Mouse (Mus musculus): ENCODE data around the gene Isg20l2.

Isg20l2 gene

DNA sequence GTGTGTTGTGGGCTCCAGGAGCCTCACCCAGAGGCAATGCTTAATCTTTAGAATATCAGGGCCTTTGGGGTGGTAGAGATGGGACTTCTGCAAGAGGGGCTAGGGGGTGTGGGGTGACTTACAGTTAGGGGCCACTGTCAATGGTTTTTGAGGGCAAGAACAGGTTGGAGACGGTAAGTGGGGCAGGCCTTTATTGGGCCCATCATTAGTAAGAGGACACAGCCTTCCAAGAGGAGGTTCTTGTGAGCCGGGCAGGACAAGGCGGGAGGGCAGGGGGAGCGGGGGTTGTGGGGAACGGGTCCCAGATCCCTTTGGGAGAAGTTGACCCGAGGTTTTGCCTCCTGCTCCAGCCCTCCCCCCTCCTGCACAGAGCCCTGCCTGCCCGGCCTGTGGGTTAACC is 16.6 kb upstream of the Isg20l2 start:
- no peak for DNase-seq

DNA sequence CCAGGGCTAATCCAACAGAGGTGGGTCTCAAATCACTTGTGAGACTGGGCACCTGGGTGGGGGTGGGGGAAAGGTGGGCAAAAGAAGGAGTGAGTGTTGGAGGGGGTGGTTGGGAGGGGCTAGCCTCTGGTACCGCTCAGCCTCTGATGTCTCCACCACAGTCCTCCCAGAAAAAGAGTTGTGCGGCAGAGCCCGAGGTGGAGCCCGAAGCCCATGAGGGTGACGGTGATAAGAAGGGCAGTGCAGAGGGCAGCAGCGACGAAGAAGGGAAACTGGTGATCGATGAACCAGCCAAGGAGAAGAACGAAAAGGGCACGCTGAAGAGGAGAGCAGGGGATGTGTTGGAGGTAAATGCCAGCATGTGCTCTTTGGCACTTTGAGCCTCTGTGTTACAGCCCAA is 16.2 kb upstream of the Isg20l2 start:
- no peak for DNase-seq

DNA sequence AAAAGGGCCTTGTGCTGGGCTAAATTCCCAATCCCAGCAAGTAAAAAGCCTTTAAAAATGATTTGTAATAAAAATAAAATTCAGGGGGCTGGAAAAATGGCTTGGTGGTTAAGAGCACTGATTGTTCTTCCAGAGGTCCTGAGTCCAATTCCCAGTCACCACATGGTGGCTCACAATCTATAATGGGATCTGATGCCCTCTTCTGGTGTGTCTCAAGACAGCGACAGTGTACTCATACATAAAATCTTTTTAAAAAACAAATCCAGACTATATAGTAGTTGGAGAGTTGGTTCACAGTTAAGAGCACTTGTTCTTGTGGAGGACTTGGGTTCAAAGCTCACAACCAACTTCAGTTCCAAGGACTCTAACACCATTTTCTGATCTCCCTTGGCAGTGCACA is 13.1 kb upstream of the Isg20l2 start:
- DNase-seq = no peak

DNA sequence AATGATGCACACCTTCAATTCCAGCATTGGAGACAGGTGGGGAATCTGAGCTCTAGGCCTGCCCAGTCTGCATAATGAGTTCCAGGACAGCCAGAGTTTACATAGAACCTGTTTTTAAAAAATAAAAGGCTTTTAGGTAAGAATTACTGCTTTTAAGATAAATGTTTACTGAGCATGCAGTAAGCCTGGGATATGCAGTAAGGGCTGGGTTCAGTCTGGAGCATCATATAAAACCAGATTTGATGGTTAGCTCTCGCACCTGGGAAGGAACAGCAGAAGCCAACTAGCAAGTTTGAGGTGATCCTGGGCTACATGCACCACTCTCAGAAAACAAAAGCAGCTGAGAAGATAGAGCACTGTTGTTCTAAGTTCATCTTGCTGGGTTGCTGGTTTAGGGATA is 11.6 kb upstream of the Isg20l2 start:
- no peak for DNase-seq

DNA sequence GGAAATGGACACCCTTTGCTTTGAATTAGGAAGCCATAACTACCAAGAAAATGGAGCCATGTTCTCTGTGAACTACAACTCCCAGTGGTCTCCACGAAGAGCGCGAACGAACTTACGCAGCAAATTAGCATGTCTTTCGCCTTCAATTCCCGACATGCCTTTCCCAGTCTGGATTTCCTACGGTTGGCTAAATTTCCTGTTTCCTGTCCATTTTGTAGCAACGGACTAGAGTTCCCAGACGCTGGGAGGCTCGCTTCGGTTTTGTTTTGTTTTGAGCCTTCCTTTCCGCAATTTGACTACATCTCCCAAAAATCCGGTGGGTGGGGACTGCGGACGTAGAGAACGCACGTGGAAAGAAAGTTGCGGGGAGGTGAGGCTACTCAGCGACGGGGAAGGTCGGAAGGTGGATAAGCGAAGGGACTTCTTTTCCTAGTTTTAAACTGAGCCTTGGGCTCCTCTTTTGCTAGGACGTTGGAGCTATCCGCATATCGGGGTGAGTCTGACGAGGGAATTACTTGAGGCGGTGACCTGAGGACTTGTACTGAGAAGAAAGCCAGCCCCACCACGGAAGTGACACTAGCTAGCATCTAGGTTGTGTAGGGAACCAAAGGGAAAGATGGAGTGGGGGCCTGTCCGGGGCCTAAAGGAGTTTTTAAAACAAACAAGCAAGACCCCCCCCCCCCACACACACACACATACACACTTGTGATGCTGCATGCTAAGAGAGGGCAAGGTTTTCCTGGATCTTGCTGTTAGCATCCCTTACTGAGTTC is 10.6 kb upstream of the Isg20l2 start, which contains the start of gene Mrpl24:
Gene Mrpl24 (plus strand): TSS at position 171 of the 773 bp plus-strand sequence.
- DNase-seq = peak; percentile 72

DNA sequence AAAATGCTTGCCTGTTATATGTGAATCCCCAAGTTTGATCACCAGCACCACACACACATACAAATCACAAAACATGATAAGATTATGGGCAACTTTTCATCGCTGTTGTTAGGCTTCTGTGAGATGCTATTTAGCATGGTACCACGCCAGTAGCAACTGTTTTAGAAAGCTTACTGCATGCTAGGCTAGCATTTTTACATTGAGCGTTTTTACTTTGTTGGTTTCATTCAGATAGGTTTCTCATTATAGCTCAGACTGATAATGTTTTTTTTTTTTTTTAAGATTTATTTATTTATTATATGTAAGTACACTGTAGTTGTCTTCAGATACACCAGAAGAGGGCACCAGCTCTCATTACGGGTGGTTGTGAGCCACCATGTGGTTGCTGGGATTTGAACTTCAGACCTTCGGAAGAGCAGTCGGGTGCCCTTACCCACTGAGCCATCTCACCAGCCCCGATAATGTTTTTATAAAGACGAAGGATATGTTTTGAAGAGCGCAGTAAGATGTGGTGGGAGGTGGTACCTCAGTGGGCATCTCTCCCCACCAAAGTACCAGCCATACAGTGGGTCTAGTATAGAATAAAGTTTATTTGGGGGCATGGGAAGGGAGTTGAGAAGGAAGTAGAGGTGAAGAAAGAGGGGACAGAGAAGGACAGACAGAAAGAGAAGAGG is 9.7 kb upstream of the Isg20l2 start:
- no peak for DNase-seq

DNA sequence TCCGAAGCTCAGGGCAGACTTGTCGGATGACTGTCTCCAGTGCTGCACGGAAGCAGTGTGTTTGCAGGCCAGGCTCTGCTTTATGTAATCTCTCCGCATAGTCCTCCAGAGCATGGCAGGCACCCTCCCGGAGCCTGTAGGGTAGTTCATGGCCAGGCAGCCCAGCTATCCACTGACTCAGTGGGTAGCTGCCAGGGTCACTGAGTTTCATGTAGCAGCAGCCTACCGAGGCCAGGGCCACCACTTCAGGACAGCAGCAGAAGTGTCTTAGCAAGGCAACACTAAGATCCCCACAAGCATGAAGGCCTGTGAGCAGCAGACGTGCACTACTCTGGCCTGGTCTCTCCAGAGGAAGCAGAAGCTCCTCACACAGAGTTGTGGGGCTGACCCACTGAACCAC is 5.1 kb upstream of the Isg20l2 start:
- DNase-seq = no peak

DNA sequence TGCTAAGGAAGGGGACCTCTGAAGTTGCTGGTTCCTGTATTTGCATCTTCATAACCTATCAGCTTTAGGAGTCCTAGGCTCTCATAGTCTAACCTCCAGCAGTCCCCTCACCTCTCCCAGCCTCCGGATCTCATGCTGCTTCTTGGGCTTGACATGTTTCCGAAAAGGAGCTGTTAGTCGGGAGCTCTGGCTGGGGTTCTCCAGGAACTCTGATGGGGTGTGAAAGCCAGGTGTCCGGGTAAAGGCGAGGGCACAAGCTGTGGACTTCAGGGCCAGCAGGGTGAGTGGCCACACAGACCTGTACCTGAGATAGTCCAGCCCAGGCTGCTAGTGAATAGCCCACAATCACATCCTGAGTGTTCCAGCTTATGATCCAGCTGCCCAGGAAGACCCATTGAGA is 2.7 kb upstream of the Isg20l2 start:
- no peak for DNase-seq

DNA sequence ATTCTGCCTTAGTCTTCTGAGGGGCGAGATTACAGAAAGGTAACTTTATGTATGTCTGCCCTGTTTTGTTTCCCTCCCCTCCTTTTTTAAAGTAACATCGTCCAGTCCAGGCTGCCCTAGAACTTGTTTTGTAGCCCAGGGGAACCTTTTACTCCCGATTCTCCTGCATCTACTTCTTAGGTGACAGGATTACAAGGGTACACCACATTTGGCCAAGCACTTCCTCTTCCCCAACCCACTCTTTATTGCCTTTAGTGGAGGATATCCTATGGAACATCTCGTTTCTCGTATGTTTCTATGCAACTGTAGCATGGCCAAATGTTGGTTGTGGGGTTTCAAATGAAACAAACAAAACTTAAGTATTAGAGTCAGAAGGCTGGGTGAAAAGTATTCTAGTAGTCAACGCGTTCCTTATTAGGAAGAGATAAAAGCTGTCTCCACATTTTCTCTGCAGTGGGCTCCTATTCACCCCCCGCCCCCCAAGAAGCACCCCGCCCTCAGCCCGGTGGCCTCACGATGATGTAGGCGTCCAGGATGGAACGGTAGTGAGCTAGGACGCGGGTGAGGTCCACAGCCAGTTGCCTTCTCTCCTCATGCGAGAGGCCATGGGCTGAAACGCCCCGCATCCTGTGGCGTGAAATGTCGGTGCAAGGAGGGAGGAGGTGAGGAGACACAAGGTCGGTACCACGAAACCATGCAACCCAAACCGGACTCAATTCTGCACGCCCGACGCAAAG is 605 bp upstream of the Isg20l2 start:
- DNase-seq = no peak

DNA sequence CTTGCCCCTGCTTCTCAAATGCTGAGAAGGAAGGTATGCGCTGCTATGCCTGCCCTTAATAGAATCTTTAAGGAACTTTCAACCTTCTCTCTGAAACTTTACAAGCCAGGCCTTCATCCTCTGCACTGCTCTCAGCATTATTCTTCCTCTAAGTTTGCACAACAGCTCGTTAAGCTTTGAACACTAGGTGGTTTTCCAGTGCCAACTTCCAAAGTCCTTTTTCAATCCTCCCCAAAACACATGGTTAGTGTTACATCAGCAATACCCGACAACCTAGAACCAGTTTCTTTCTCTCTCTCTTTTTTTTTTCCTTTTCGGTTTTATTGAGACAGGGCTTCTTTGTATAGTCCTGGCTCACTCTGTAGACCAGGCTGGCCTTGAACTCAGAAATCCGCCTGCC is 3.9 kb downstream of the Isg20l2 start:
- no peak for DNase-seq

DNA sequence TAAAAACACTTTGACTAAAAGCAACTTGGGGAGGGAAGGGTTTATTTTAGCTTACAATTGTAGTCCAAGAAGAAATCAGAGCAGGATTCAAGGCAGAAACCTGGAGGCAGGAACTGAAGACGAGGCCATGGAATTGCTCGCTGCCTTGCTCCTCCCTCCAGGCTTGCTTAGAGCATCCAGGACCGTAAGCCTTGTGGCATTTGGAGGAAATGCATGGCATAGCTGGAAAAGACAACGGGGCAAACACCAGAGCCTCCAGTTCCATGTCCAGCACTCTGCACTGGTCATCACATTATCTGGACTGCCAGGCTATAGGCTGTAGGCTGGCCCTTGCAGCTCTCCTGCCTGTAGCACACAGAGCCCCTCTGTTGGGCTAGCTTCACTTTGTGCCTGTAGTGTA is 4.4 kb downstream of the Isg20l2 start:
- DNase-seq = no peak

DNA sequence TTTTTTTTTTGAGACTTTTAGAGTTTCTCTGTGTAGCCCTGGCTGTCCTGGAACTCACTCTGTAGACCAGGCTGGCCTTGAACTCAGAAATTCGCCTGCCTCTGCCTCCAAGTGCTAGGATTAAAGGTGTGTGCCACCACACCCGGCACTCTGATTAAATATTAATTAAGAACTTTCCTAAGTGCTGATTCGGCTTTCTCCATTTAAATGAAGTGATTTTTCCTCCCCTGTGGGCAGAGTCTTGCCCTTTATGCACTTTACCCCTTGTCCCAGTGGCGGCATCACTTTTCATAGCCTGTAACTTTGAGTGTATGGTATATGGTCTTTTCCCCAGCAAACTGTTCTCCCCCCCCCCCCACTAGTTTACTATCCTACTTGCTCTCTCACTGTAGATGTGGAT is 5.1 kb downstream of the Isg20l2 start:
- DNase-seq = no peak

DNA sequence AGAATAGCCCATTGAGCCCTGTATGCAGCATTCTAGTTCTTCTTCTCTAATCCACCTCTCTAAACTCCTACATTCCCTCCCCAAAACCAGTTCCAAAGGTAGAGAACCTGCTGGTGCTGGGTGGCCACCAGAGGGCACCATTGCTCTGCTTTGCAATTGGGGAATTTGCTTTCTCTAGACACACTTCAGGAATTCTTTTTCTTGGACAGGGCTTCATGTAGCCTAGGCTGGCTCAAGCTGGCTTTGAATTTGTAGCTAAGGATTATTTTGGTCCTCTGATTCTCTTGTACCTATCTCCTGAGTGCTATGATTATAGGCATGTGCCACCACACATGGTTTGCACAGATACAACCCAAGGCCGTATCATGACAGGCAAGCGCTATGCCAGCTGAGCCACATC is 5.7 kb downstream of the Isg20l2 start:
- DNase-seq = peak; percentile 65

DNA sequence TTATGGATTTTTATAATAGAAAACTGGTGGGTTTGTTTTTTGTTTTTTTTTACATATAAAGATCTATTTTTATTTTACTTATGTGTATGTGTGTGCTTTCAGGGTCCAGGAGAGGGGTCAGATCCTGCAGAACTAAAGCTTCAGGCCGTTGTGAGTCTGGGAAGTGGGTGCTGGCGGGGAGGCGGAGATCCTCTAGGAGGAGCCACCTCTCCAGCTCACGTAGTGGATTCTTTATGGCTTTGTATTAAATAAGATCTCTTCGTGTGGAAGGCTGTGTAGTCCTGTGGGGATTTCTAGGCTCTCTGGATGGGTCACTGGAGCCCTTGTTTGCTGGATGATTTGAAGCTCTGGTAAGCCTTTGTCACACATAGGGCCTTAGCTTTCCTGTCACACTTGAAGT is 10.5 kb downstream of the Isg20l2 start:
- no peak for DNase-seq

DNA sequence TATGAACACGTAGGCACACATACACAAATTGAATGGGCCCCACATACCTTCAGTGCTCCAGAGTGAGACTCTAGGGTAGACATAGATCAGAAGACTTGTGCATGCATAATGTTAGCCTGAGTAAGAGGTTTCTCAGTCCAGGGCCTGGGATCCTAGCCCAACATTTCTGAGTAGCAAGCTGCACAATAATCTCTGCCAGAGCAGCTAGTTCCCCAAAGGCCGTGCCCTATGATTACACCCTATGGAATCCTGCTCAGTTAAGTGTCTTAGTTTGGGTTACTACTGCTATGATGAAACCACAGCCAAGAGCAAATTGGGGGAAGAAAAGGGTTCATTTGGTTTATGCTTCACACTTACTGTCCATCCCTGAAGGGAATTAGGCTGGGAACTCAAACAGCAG is 12.4 kb downstream of the Isg20l2 start:
- DNase-seq = no peak

DNA sequence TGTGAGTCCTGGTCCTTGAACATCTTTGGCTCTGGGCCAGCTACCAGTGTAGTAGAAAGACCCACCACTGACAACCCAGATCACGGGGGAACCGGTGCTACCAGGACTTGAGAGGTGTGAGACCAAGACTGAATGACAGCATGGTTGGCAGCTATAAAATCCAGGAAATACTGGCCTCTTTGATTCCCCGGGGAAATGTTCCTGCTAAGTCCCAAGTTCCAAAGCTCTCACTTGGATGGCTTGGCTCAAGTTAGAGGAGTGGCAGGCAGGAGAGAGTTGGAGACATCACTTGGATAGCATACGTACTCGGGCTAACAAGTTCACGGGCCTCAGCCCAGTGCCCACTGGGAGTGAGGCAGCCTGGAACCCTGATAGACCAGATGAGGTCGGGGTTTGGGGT is 13.5 kb downstream of the Isg20l2 start:
- DNase-seq = no peak

DNA sequence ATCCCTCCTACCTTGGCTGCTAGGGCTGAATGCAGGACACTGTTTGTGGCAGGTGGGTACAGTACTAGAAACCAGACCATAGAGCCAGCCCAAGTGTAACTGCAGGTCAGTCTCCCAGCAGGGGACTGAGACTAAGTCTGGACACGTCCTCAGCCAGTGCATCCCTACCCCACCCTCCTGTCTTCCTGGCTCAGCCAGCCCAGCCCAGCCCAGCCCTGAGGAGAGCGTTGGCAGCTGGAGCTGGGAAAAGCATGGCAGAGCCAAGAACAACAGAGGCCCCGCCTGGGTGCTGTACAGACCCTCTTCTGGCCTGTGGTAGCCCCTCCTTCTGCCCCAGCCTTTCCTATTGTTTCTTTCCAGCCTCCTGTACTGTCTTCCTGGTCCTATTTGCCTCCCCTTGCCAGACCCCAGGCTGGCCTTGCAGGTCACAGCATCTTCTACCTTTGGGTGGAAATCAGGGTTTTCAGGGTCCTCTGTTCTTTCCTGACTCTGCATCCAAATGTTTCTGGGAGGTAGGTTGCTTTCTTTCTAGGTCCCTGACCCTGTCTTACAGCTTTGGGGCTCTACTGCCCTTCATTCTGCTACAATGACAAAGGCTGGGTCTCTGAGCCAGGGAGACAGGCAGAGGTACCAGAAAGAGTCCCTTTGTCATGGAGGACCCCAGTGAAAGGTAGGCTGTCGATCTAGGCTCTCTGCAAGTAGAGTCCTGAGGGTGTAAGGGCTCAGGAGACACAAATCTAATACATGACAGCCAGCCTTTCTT is 14.9 kb downstream of the Isg20l2 start:
- no peak for DNase-seq

DNA sequence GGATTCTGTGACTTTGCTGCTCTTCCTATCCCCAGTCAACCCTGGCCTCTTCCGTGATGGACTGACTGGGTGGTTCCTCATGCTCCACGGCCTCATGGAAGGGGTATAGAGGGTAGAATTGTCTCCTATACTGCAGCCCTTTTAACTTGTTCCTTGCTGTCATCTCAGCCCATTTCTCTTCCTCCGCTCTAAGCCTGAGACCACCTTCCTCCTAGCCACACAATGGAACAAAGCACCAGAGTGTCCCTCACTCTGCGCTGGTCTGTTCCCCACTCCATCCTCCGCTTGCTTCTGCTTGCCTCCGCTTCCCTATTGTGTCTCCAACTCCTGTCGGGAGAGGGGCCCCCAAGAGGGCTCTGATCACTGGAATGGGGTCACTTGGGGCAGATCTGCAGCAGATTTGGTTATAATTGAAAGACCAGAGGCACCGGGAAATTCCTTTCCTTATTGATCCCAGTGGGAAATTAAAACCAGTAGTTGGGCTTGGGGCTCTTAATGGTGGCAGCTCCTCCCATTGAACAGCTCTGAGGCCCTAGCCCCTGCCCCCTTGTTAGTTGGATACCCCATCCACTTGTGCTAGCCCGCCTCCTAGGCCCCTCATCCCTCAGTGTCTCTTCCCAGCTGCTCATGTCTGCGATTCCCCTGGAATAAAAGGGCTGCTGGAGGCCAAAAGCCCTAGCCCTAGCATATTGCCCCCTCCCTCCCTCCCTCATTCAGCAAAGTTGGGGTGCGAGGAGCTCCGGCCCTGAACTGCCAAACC is 15.8 kb downstream of the Isg20l2 start:
- DNase-seq = no peak

DNA sequence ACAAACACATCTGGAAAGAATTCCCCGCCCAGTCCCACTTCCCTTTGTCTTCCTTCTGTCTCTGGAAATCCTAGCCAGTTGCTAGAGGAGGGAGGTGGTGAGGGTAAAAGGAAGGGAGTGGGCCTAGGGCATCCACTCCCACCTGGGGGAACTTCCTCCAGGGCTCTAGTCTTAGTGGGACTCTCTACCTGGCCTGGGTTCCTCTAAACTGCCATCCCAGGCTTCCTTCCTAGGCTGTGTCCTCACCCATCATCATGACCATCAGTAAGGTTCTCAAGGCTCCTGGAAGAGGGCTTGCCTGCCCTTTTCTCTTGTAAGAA is 16.4 kb downstream of the Isg20l2 start:
- no peak for DNase-seq

DNA sequence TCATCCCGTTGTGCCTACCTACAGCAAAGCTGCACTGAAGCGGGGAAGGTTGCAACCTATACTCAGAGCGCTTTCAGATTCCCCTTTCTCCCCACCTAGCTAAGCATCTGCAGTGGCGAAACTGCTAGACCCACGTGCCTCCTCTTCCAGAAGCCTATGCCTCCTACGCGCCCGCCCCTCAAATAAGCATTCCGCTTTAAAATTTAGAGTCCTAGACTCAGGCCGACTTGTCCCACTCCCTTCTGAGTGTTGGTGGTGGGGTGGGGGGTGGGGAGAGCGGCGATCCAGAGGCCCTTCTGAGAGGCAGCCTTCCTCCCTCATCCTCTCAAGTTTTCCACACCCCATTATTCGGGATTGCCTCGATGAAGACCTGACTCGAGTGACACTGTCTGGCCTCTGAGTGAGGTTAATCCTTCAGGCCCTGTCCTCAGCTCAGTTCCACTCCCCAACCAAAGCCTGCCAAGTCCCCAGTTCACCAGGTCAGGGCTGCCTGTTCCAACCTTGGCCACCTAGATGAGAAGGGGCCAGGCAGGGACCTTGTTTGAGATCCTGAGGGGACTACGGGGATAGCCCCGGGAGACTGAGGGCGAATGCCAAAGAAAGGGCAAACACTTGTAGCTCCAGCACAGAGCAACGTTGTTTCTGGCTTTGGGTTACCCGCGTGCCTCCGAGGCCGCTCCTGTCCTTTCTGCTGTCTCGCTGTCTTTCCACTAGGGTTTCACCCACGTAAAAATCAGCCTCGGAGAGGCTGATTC is 17.1 kb downstream of the Isg20l2 start:
- no peak for DNase-seq

DNA sequence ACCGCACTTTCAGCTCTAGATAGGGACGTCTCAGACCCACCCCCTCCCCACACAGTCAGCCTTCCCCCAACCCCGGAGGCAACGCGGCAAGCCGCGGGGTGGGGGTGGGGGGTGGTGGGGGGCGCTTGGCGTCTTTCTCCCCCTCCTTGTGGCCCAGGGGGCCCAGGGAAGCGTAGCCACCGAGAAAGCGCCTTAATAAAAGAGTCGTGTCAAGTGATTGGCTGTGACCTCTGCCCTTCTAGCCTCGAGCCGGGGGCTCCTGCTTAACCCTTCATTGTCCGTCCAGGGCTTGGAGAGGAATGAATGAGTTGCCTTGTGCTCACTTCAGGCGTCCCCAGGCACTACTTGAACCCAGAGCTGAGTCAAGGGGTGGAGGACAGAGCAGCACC is 17.7 kb downstream of the Isg20l2 start:
- no peak for DNase-seq
